Mouse (Mus musculus) liver, adult 2 months (tissue): ENCODE measurements around the gene Cbarp. TPM values are rescaled to one million over a fixed set of nuclear protein-coding genes. Genes with fewer than 3 reads are reported as not detected.

ENCODE experiments used
- DNase-seq: peaks from one replicate; pipeline ENCODE4 v3.0.0-alpha.2; 2011; ENCODE audit warnings: low read depth, low spot score; ENCODE audit errors: extremely low read depth
- H3K27ac ChIP-seq: fragments of 200-500 bp; replicated peaks from 2 replicates; pipeline ENCODE4 v1.5.1; 2012; ENCODE audit warnings: low read depth, mild to moderate bottlenecking, control low read depth, inconsistent platforms, low read length; ENCODE audit not compliant: insufficient read depth
- H3K27me3 ChIP-seq: fragments of 200-500 bp; 2 replicates; pipeline ENCODE4 v1.6.1; 2012; ENCODE audit warnings: mild to moderate bottlenecking, moderate library complexity, low read length, inconsistent platforms; ENCODE audit not compliant: control insufficient read depth, insufficient read depth
- H3K36me3 ChIP-seq: fragments of 200-500 bp; 2 replicates; pipeline ENCODE4 v1.6.1; 2012; ENCODE audit warnings: low read length, inconsistent platforms; ENCODE audit not compliant: control insufficient read depth, insufficient read depth
- H3K4me1 ChIP-seq: fragments of 200-500 bp; 2 replicates; pipeline ENCODE4 v1.6.1; 2011; ENCODE audit warnings: low read length; ENCODE audit not compliant: control insufficient read depth, insufficient read depth
- H3K4me3 ChIP-seq: fragments of 200-500 bp; 2 replicates; pipeline ENCODE4 v1.5.1; 2011; ENCODE audit warnings: low read depth, mild to moderate bottlenecking, control low read depth, low read length, moderate library complexity; ENCODE audit not compliant: insufficient read depth
- H3K79me2 ChIP-seq: fragments of 200-500 bp; 2 replicates; pipeline ENCODE4 v1.6.1; 2012; ENCODE audit warnings: inconsistent platforms, mild to moderate bottlenecking, low read length, moderate library complexity; ENCODE audit not compliant: control insufficient read depth, insufficient read depth
- H3K9ac ChIP-seq: fragments of 200-500 bp; 2 replicates; pipeline ENCODE4 v1.6.1; 2012; ENCODE audit warnings: low read depth, mild to moderate bottlenecking, control low read depth, inconsistent platforms, low read length
- CTCF ChIP-seq: fragments of 200-500 bp; IDR thresholded peaks from 2 replicates; pipeline ENCODE4 v1.5.1; 2011; ENCODE audit warnings: low read depth, low read length, control low read depth
- POLR2A ChIP-seq: fragments of 200-500 bp; IDR thresholded peaks from 2 replicates; pipeline ENCODE4 v1.6.1; 2011; ENCODE audit warnings: low read length, control low read depth; ENCODE audit not compliant: insufficient read depth; ENCODE audit errors: extremely low read depth
- WGBS: fragments of 180-500 bp; shearing (Covaris S2); methylation state at CpG from one replicate; pipeline ENCODE4 v1.1.7; 2018; 5-methylcytosine and 5-hydroxymethylcytosine counted together
- polyA plus RNA-seq: library from polyadenylated mRNA; depleted of rRNA; stranded (reverse); fragments of >200 nt; gene quantifications from 2 replicates; pipeline ENCODE4 v1.2.3, GENCODE M21; 2012
- total RNA-seq: library from RNA; depleted of rRNA; stranded (reverse); fragments of >200 nt; gene quantifications from 2 replicates; pipeline ENCODE4 v1.2.3, GENCODE M21; 2014

The Cbarp gene
- total and polyA plus RNA-seq, 2 experiments = 0.55 to 1.2 TPM

GRCm38 (mm10) chr10:80171760-80172526 lies 31.3 kb upstream of the Cbarp start:
- peaks cover 6% of the 10 kb centered on the region for H3K36me3 ChIP-seq
- H3K4me3 ChIP-seq = no peak overlapping the region
- H3K27ac ChIP-seq = peak overlapping the region; percentile 99; the same call in 1 of the 2 replicates
- no peak for DNase-seq
- peaks cover 8% of the 10 kb centered on the region for H3K4me1 ChIP-seq
- 86% methylated on average over 45 of the region's 45 CpGs for WGBS
- TF ChIP-seq CTCF (no peak), POLR2A (no peak)
- H3K27me3 ChIP-seq = no peaks in the 10 kb centered on the region
- H3K79me2 ChIP-seq = peaks cover 6% of the 10 kb centered on the region; the same call in 1 of the 2 replicates
- H3K9ac ChIP-seq = no peak overlapping the region; the same call in 1 of the 2 replicates

- peaks cover 6% of the 10 kb centered on the region; the same call in 1 of the 2 replicates for H3K79me2 ChIP-seq
- H3K36me3 ChIP-seq = peaks cover 6% of the 10 kb centered on the region
- TF ChIP-seq POLR2A (no peak), CTCF (no peak)
- no peak overlapping the region for H3K9ac ChIP-seq
- no peak overlapping the region for H3K27ac ChIP-seq
- H3K4me3 ChIP-seq = no peak overlapping the region
- H3K27me3 ChIP-seq = no peaks in the 10 kb centered on the region
- WGBS = 94% methylated on average over 15 of the region's 15 CpGs
- peaks cover 8% of the 10 kb centered on the region for H3K4me1 ChIP-seq
- DNase-seq = no peak
Observed at GRCm38 (mm10) chr10:80171252-80171651, 30.6 kb upstream of the Cbarp start.

GRCm38 (mm10) chr10:80170601-80171021 lies 30.0 kb upstream of the Cbarp start:
- no peak overlapping the region for H3K27ac ChIP-seq
- peaks cover 6% of the 10 kb centered on the region for H3K36me3 ChIP-seq
- no peaks in the 10 kb centered on the region for H3K27me3 ChIP-seq
- TF ChIP-seq POLR2A (no peak), CTCF (no peak)
- DNase-seq = no peak
- WGBS = 95% methylated on average over 19 of the region's 19 CpGs
- H3K4me1 ChIP-seq = peaks cover 8% of the 10 kb centered on the region
- no peak overlapping the region for H3K9ac ChIP-seq
- peaks cover 6% of the 10 kb centered on the region; the same call in 1 of the 2 replicates for H3K79me2 ChIP-seq
- H3K4me3 ChIP-seq = no peak overlapping the region

GRCm38 (mm10) chr10:80170052-80170451 lies 29.4 kb upstream of the Cbarp start:
- peaks cover 6% of the 10 kb centered on the region; the same call in 1 of the 2 replicates for H3K79me2 ChIP-seq
- TF ChIP-seq CTCF (no peak), POLR2A (no peak)
- H3K36me3 ChIP-seq = peaks cover 6% of the 10 kb centered on the region
- peaks cover 8% of the 10 kb centered on the region for H3K4me1 ChIP-seq
- no peak overlapping the region for H3K9ac ChIP-seq
- WGBS = 95% methylated on average over 16 of the region's 16 CpGs
- H3K27me3 ChIP-seq = no peaks in the 10 kb centered on the region
- no peak for DNase-seq
- no peak overlapping the region for H3K4me3 ChIP-seq
- H3K27ac ChIP-seq = no peak overlapping the region

- no peak for DNase-seq
- Histone ChIP-seq H3K4me1 (peaks cover 8% of the 10 kb centered on the region), H3K27ac (no peak overlapping the region)
Observed at GRCm38 (mm10) chr10:80169651-80170050, 29.0 kb upstream of the Cbarp start.

GRCm38 (mm10) chr10:80169070-80169469 lies 28.4 kb upstream of the Cbarp start:
- Histone ChIP-seq H3K79me2 (peaks cover 6% of the 10 kb centered on the region; the same call in 1 of the 2 replicates), H3K9ac (no peak overlapping the region), H3K27ac (no peak overlapping the region; the same call in 1 of the 2 replicates), H3K4me1 (peaks cover 8% of the 10 kb centered on the region), H3K4me3 (no peak overlapping the region), H3K27me3 (no peaks in the 10 kb centered on the region), H3K36me3 (peaks cover 6% of the 10 kb centered on the region)
- TF ChIP-seq CTCF (no peak), POLR2A (no peak)
- 14% methylated on average over 1 of the region's 1 CpGs for WGBS
- no peak for DNase-seq

More at GRCm38 (mm10) chr10:80169651-80170050, 29.0 kb upstream of the Cbarp start:
- TF ChIP-seq POLR2A (no peak), CTCF (no peak)
- Histone ChIP-seq H3K27me3 (no peaks in the 10 kb centered on the region), H3K9ac (no peak overlapping the region), H3K79me2 (peaks cover 6% of the 10 kb centered on the region; the same call in 1 of the 2 replicates), H3K36me3 (peaks cover 6% of the 10 kb centered on the region), H3K4me3 (no peak overlapping the region)
- WGBS = 90% methylated on average over 7 of the region's 7 CpGs
